8 mouse cellular contexts compared by ENCODE assay signal in the genomic region with DNA sequence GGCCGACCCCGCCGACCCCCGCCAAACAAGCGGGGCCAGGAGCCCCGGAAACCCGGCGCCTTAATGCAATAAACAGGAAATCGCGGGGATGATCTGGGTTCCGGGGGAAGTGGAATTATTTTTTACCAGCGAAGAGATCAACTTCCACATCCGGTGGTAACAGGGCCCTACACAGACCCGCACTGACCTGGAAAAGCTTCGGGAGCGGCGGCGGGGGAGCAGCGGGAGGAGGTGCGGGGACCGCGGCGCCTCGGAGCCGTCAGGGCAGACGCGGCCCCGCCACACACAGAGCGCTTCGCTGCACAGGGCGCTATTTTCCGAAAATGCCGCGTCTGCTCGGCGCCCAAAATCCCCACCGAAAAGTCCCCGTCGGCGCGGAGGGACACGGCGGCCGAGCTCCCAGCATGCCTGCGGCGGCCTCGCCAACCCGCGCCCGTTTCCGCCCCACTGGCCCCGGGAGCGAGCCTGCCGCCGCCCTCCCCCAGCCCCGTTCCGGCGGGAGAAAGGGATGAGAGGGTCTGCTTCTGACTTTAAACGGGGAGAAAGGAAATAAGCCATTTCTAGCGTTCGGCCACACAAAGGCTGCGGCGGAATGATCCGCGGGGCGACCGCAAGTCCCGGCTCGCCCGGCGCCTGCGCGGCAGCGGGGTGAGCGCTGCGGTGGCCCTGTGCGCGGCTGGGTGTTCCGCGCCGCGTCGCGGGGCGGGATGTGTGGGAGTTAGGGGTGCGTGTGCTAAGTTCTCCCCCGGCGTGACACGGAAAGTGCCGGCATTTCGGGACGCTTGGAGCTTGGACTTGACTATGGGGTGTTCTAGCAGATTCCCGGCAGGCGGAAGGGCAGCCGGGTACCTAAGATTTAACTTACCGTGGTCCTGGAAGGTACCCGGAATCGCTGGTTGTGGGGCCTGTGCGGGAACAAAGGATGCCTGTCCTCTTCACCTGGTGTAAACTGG. TPM values are rescaled to one million over a fixed set of nuclear protein-coding genes. Genes with fewer than 3 reads are reported as not detected.
DNase-seq lines count a peak whose midpoint lies in the region; ATAC-seq lines count a peak whose summit lies in the region.

No protein-coding gene starts in this region.

- peak overlapping the region; percentile 65 for H3K4me2 ChIP-seq in midbrain, embryonic 11.5 days

- H3K27me3 ChIP-seq in embryonic facial prominence, embryonic 10.5 days (replicated peaks; ENCODE audit: low read depth, poor library complexity, severe bottlenecking) = no peaks in the 10 kb centered on the region
- H3K27me3 ChIP-seq in midbrain, embryonic 11.5 days (ENCODE audit: control insufficient read depth, insufficient read depth, low read length) = no peaks in the 10 kb centered on the region

- peak overlapping the region; percentile 99 for H3K9ac ChIP-seq in midbrain, embryonic 11.5 days (ENCODE audit: low read length)

- DNase-seq in adrenal gland, postnatal 14 days = peak; percentile 92
- DNase-seq in embryonic facial prominence, embryonic 10.5 days (ENCODE audit: low spot score) = peak; percentile 91
- peak; percentile 87 for DNase-seq in kidney, adult 11 months
- peak; percentile 86 for DNase-seq in left cerebral cortex, postnatal 4 days
- DNase-seq in midbrain, embryonic 11.5 days (ENCODE audit: low spot score, missing footprints) = peak; percentile 99
- DNase-seq in right cerebral cortex, postnatal 4 days = peak; percentile 84
- DNase-seq in yolk sac, embryonic 10.5 days (ENCODE audit: low spot score) = peak; percentile 91

- peaks cover 25% of the 10 kb centered on the region for H3K4me1 ChIP-seq in embryonic facial prominence, embryonic 10.5 days
- H3K4me1 ChIP-seq in midbrain, embryonic 11.5 days (ENCODE audit: control insufficient read depth, insufficient read depth, low read length) = peaks cover 13% of the 10 kb centered on the region

- H3K27ac ChIP-seq in embryonic facial prominence, embryonic 10.5 days (replicated peaks) = peak overlapping the region; percentile 100
- H3K27ac ChIP-seq in midbrain, embryonic 11.5 days (ENCODE audit: low read depth, low read length) = peak overlapping the region; percentile 100

- intact Hi-C loops in left cerebral cortex, postnatal 4 days (cut with DNase I) = loop anchor here (1.0 kb wide), 1 partner anchor 17 kb away; no protein-coding TSS in a partner anchor

- WGBS in embryonic facial prominence, embryonic 10.5 days = under 1% methylated on average over 99 of the region's 99 CpGs
- under 1% methylated on average over 99 of the region's 99 CpGs for WGBS in midbrain, embryonic 11.5 days

- H3K9me3 ChIP-seq in embryonic facial prominence, embryonic 10.5 days = peaks cover 3% of the 10 kb centered on the region; the same call in 1 of the 2 replicates
- no peaks in the 10 kb centered on the region; the same call in 1 of the 2 replicates for H3K9me3 ChIP-seq in midbrain, embryonic 11.5 days (ENCODE audit: control insufficient read depth, low read length)

- H3K4me3 ChIP-seq in embryonic facial prominence, embryonic 10.5 days = peak overlapping the region; percentile 96
- H3K4me3 ChIP-seq in midbrain, embryonic 11.5 days (ENCODE audit: low read depth, low read length) = peak overlapping the region; percentile 96

- peaks cover 35% of the 10 kb centered on the region for H3K36me3 ChIP-seq in embryonic facial prominence, embryonic 10.5 days (replicated peaks)
- 0 out of 2 replicates have a peak, but pooled peaks cover 2% of the 10 kb centered on the region for H3K36me3 ChIP-seq in midbrain, embryonic 11.5 days (ENCODE audit: control insufficient read depth, insufficient read depth, low read length)

- peak; percentile 63 for ATAC-seq in granulocyte monocyte progenitor cell, adult 5-6 weeks (replicated peaks; ENCODE audit: poor library complexity, severe bottlenecking)
- ATAC-seq in midbrain, embryonic 11.5 days (ENCODE audit: low FRiP score) = peak; percentile 92

RNA-seq across cellular contexts. Expression of gene Gabpb1, which starts 0.7 kb away (rescaled TPM):
- 18.7 and 19.9 TPM in 2 replicates for total RNA-seq in adrenal gland, postnatal 14 days (2021)
- polyA plus RNA-seq in embryonic facial prominence, embryonic 10.5 days (2016; fragmentation: Nextera tagmentation; extraction: Ambion mirVana) = 80.6 and 87.3 TPM in 2 replicates
- total RNA-seq in granulocyte monocyte progenitor cell, adult 5-6 weeks (2014; fragmentation: Nextera tagmentation) = 32.9 and 38.2 TPM in 2 replicates
- 31.2 and 37.4 TPM in 2 replicates for total RNA-seq in granulocyte monocyte progenitor cell, adult 5-6 weeks (2017)
- total RNA-seq in left cerebral cortex, postnatal 4 days (2021) = 10 to 100 TPM; 27.2 to 28.5 TPM
- polyA plus RNA-seq in midbrain, embryonic 11.5 days (2014; fragmentation: Nextera tagmentation; extraction: Ambion mirVana) = 88.4 and 94.5 TPM in 2 replicates

RNA-seq across cellular contexts. Expression of gene Usp8, which starts 31.7 kb away (rescaled TPM):
- total RNA-seq in adrenal gland, postnatal 14 days (2021) = 65.5 and 69.2 TPM in 2 replicates
- 42.1 and 44.0 TPM in 2 replicates for polyA plus RNA-seq in embryonic facial prominence, embryonic 10.5 days (2016; fragmentation: Nextera tagmentation; extraction: Ambion mirVana)
- total RNA-seq in granulocyte monocyte progenitor cell, adult 5-6 weeks (2014; fragmentation: Nextera tagmentation) = 42.4 and 49.7 TPM in 2 replicates
- total RNA-seq in granulocyte monocyte progenitor cell, adult 5-6 weeks (2017) = 52.6 and 58.2 TPM in 2 replicates
- total RNA-seq in left cerebral cortex, postnatal 4 days (2021) = 10 to 100 TPM; 28.0 to 28.2 TPM
- 47.7 and 53.2 TPM in 2 replicates for polyA plus RNA-seq in midbrain, embryonic 11.5 days (2014; fragmentation: Nextera tagmentation; extraction: Ambion mirVana)

RNA-seq across cellular contexts. Expression of gene Hdc, which starts 56.3 kb away (rescaled TPM):
- 11.8 and 14.9 TPM in 2 replicates for total RNA-seq in adrenal gland, postnatal 14 days (2021)
- 0.40 and 0.95 TPM in 2 replicates for polyA plus RNA-seq in embryonic facial prominence, embryonic 10.5 days (2016; fragmentation: Nextera tagmentation; extraction: Ambion mirVana)
- total RNA-seq in granulocyte monocyte progenitor cell, adult 5-6 weeks (2014; fragmentation: Nextera tagmentation) = 79.4 and 82.5 TPM in 2 replicates
- 138 and 152 TPM in 2 replicates for total RNA-seq in granulocyte monocyte progenitor cell, adult 5-6 weeks (2017)
- 1 to 10 TPM; 1.1 to 1.5 TPM for total RNA-seq in left cerebral cortex, postnatal 4 days (2021)
- polyA plus RNA-seq in midbrain, embryonic 11.5 days (2014; fragmentation: Nextera tagmentation; extraction: Ambion mirVana) = 0.42 and 0.50 TPM in 2 replicates

Comparison
In these comparisons a context has a peak if more than half of its experiments do, and no peak if none do; other contexts are left out.
1. Peak in every context shown above with its lines: DNase-seq, ATAC-seq, H3K4me3 ChIP-seq and H3K27ac ChIP-seq.